18 mouse cellular contexts compared by ENCODE assay signal in the genomic region with DNA sequence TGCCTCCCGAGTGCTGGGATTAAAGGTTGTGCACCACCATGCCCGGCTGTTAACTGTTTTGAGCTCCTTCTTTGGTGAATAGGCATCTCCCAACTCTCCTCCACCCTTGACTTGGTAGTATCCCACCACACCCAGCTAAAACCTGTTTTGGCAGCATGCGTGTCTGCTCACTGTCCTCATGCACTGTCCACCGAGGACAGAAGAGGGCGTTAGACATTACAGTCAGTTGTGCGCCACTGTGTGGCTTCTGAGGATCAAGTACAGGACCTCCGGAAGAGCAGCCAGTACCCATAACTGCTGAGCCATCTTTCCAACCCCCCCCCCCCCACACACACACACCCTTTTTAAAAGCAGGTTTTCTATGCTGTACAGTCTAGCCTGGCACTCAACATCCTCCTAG. TPM values are rescaled to one million over a fixed set of nuclear protein-coding genes. Genes with fewer than 3 reads are reported as not detected.
A peak's percentile ranks its signal among the peaks of the same experiment; 100 is the strongest.
DNase-seq lines count a peak whose midpoint lies in the region; ATAC-seq and TF ChIP-seq lines count a peak whose summit lies in the region.
"Had no signal": no experiment of that assay in that cellular context is flagged by ENCODE, and none has a peak within 500 bp of the region (broad histone marks: within the 10 kb centered on the region; RNA-seq: fewer than 3 reads in every experiment).

No protein-coding gene starts in this region.

- H3K4me3 ChIP-seq in hindbrain, embryonic 10.5 days: peak overlapping the region; percentile 9; the same call in 1 of the 2 replicates
- no peak overlapping the region for H3K4me3 ChIP-seq in hindbrain, embryonic 13.5 days
- H3K4me3 ChIP-seq in liver, adult 2 months (ENCODE audit: insufficient read depth, low read depth, low read length): no peak overlapping the region
- H3K4me3 ChIP-seq: embryonic facial prominence, embryonic 10.5 days; hindbrain, embryonic 12.5 days; left cerebral cortex, adult 2 months; limb, embryonic 13.5 days; midbrain, embryonic 12.5 days had no signal

- peaks cover 46% of the 10 kb centered on the region for H3K4me1 ChIP-seq in hindbrain, embryonic 10.5 days (replicated peaks)
- peaks cover 29% of the 10 kb centered on the region for H3K4me1 ChIP-seq in hindbrain, embryonic 13.5 days (replicated peaks)
- peaks cover 3% of the 10 kb centered on the region; the same call in 1 of the 2 replicates for H3K4me1 ChIP-seq in liver, adult 2 months (ENCODE audit: control insufficient read depth, insufficient read depth, low read length)

- no peaks in the 10 kb centered on the region for H3K9me3 ChIP-seq in hindbrain, embryonic 10.5 days
- H3K9me3 ChIP-seq in hindbrain, embryonic 13.5 days: no peaks in the 10 kb centered on the region
- H3K9me3 ChIP-seq: embryonic facial prominence, embryonic 10.5 days; hindbrain, embryonic 12.5 days; limb, embryonic 13.5 days; midbrain, embryonic 12.5 days had no signal

- TF ChIP-seq CTCF in liver, adult 2 months (IDR thresholded peaks at IDR 0.05; ENCODE audit: low read depth, low read length): peak; percentile 62

- no peak overlapping the region for H3K9ac ChIP-seq in hindbrain, embryonic 13.5 days
- no peak overlapping the region for H3K9ac ChIP-seq in liver, adult 2 months (ENCODE audit: low read depth, low read length)
- H3K9ac ChIP-seq: hindbrain, embryonic 12.5 days; midbrain, embryonic 12.5 days had no signal

- 0 out of 2 replicates have a peak, but pooled peaks cover 2% of the 10 kb centered on the region for H3K36me3 ChIP-seq in hindbrain, embryonic 10.5 days
- H3K36me3 ChIP-seq in hindbrain, embryonic 13.5 days: no peaks in the 10 kb centered on the region; the same call in 1 of the 2 replicates
- no peaks in the 10 kb centered on the region for H3K36me3 ChIP-seq in liver, adult 2 months (ENCODE audit: control insufficient read depth, insufficient read depth, low read length)
- H3K36me3 ChIP-seq: hindbrain, embryonic 12.5 days; midbrain, embryonic 12.5 days had no signal

- ATAC-seq in CD4-positive, CD25-positive, alpha-beta regulatory T cell, adult 4 months: no peak
- no peak for ATAC-seq in hindbrain, embryonic 13.5 days (ENCODE audit: low FRiP score)

- H3K4me2 ChIP-seq in hindbrain, embryonic 13.5 days: no peak overlapping the region
- H3K4me2 ChIP-seq: hindbrain, embryonic 12.5 days; limb, embryonic 13.5 days; midbrain, embryonic 12.5 days had no signal

- peak; percentile 23 for DNase-seq in CD4-positive, CD25-positive, alpha-beta regulatory T cell, adult 2 months (ENCODE audit: low read depth, low spot score)
- no peak for DNase-seq in hindbrain, embryonic 10.5 days (ENCODE audit: low spot score)
- no peak for DNase-seq in liver, adult 2 months (ENCODE audit: extremely low read depth, low read depth, low spot score)
- no peak for DNase-seq in liver
- peak; percentile 73 for DNase-seq in 416B (ENCODE audit: low read depth)
- DNase-seq in frontal cortex, postnatal 25 days (ENCODE audit: low spot score in 2 of 2): no peak
- DNase-seq: lung, postnatal 10 days; thymus, postnatal 25 days had no signal

- WGBS in hindbrain, embryonic 10.5 days: 76% methylated on average over 7 of the region's 7 CpGs
- WGBS in hindbrain, embryonic 13.5 days: 68% methylated on average over 7 of the region's 7 CpGs
- WGBS in liver, adult 2 months: 82% methylated on average over 7 of the region's 7 CpGs

- H3K79me2 ChIP-seq in liver, adult 2 months (ENCODE audit: control insufficient read depth, insufficient read depth, low read length): no peaks in the 10 kb centered on the region

- TF ChIP-seq POLR2A in liver, adult 2 months (IDR thresholded peaks at IDR 0.05; ENCODE audit: extremely low read depth, insufficient read depth, low read length): no peak

- H3K27ac ChIP-seq in hindbrain, embryonic 10.5 days: no peak overlapping the region
- H3K27ac ChIP-seq in hindbrain, embryonic 13.5 days: no peak overlapping the region
- H3K27ac ChIP-seq in liver, adult 2 months (replicated peaks; ENCODE audit: insufficient read depth, low read depth, low read length): peak overlapping the region; percentile 83
- H3K27ac ChIP-seq: embryonic facial prominence, embryonic 10.5 days; hindbrain, embryonic 12.5 days; limb, embryonic 13.5 days; midbrain, embryonic 12.5 days had no signal

- H3K27me3 ChIP-seq in hindbrain, embryonic 10.5 days (ENCODE audit: insufficient read depth, poor library complexity, severe bottlenecking): peaks cover 34% of the 10 kb centered on the region
- peaks cover 32% of the 10 kb centered on the region for H3K27me3 ChIP-seq in hindbrain, embryonic 13.5 days
- peaks cover 3% of the 10 kb centered on the region for H3K27me3 ChIP-seq in liver, adult 2 months (ENCODE audit: control insufficient read depth, insufficient read depth, low read length)

RNA-seq across cellular contexts. Expression of gene Fam229a, which starts 3.7 kb away (rescaled TPM):
- polyA plus RNA-seq in CD4-positive, CD25-positive, alpha-beta regulatory T cell, adult 4 months (2017; shearing (Covaris generic)): not detected
- 0.41 TPM in 1 of 2 replicates, not detected in the other for polyA plus RNA-seq in hindbrain, embryonic 10.5 days (2016; fragmentation: Nextera tagmentation; extraction: Ambion mirVana)
- 0.36 TPM in 1 of 2 replicates, not detected in the other for polyA plus RNA-seq in hindbrain, embryonic 13.5 days (2015; fragmentation: Nextera tagmentation; extraction: Ambion mirVana)
- total RNA-seq in liver, adult 2 months (2014; rRNA removed): not detected in 2 replicates
- polyA plus RNA-seq in liver, adult 2 months (2012; rRNA removed): 0.38 TPM in 1 of 2 replicates, not detected in the other
- total RNA-seq: adrenal gland, postnatal 4 days; ES-E14 had no signal
- polyA plus RNA-seq: embryonic facial prominence, embryonic 10.5 days; hindbrain, embryonic 12.5 days; limb, embryonic 13.5 days; midbrain, embryonic 12.5 days had no signal

RNA-seq across cellular contexts. Expression of gene Tssk3, which starts 3.9 kb away (rescaled TPM):
- not detected for polyA plus RNA-seq in CD4-positive, CD25-positive, alpha-beta regulatory T cell, adult 4 months (2017; shearing (Covaris generic))
- polyA plus RNA-seq in hindbrain, embryonic 10.5 days (2016; fragmentation: Nextera tagmentation; extraction: Ambion mirVana): not detected in 2 replicates
- 0.13 TPM in 1 of 2 replicates, not detected in the other for polyA plus RNA-seq in hindbrain, embryonic 13.5 days (2015; fragmentation: Nextera tagmentation; extraction: Ambion mirVana)
- total RNA-seq in liver, adult 2 months (2014; rRNA removed): not detected in 2 replicates
- not detected in 2 replicates for polyA plus RNA-seq in liver, adult 2 months (2012; rRNA removed)
- total RNA-seq: adrenal gland, postnatal 4 days; ES-E14; left cerebral cortex, adult 2 months had no signal
- polyA plus RNA-seq: embryonic facial prominence, embryonic 10.5 days; hindbrain, embryonic 12.5 days; large intestine, adult 2 months; limb, embryonic 13.5 days; midbrain, embryonic 12.5 days had no signal

RNA-seq across cellular contexts. Expression of gene Marcksl1, which starts 18.7 kb away (rescaled TPM):
- 1 to 10 TPM; 2.3 to 2.6 TPM for polyA plus RNA-seq in CD4-positive, CD25-positive, alpha-beta regulatory T cell, adult 4 months (2017; shearing (Covaris generic))
- 1,645 and 2,027 TPM in 2 replicates for polyA plus RNA-seq in hindbrain, embryonic 10.5 days (2016; fragmentation: Nextera tagmentation; extraction: Ambion mirVana)
- 1,788 and 1,829 TPM in 2 replicates for polyA plus RNA-seq in hindbrain, embryonic 13.5 days (2015; fragmentation: Nextera tagmentation; extraction: Ambion mirVana)
- total RNA-seq in liver, adult 2 months (2014; rRNA removed): 5.3 and 9.9 TPM in 2 replicates
- 7.7 and 11.1 TPM in 2 replicates for polyA plus RNA-seq in liver, adult 2 months (2012; rRNA removed)

RNA-seq across cellular contexts. Expression of gene Bsdc1, which starts 33.3 kb away (rescaled TPM):
- 10 to 100 TPM; 30.8 to 37.9 TPM for polyA plus RNA-seq in CD4-positive, CD25-positive, alpha-beta regulatory T cell, adult 4 months (2017; shearing (Covaris generic))
- 22.2 and 24.8 TPM in 2 replicates for polyA plus RNA-seq in hindbrain, embryonic 10.5 days (2016; fragmentation: Nextera tagmentation; extraction: Ambion mirVana)
- 34.9 and 36.2 TPM in 2 replicates for polyA plus RNA-seq in hindbrain, embryonic 13.5 days (2015; fragmentation: Nextera tagmentation; extraction: Ambion mirVana)
- total RNA-seq in liver, adult 2 months (2014; rRNA removed): 22.1 and 26.6 TPM in 2 replicates
- 14.5 and 19.3 TPM in 2 replicates for polyA plus RNA-seq in liver, adult 2 months (2012; rRNA removed)

RNA-seq across cellular contexts. Expression of gene Hdac1, which starts 47.8 kb away (rescaled TPM):
- polyA plus RNA-seq in CD4-positive, CD25-positive, alpha-beta regulatory T cell, adult 4 months (2017; shearing (Covaris generic)): 100 to 1,000 TPM; 270 to 328 TPM
- 241 and 286 TPM in 2 replicates for polyA plus RNA-seq in hindbrain, embryonic 10.5 days (2016; fragmentation: Nextera tagmentation; extraction: Ambion mirVana)
- 111 and 113 TPM in 2 replicates for polyA plus RNA-seq in hindbrain, embryonic 13.5 days (2015; fragmentation: Nextera tagmentation; extraction: Ambion mirVana)
- 16.8 and 20.5 TPM in 2 replicates for total RNA-seq in liver, adult 2 months (2014; rRNA removed)
- 15.8 and 18.1 TPM in 2 replicates for polyA plus RNA-seq in liver, adult 2 months (2012; rRNA removed)

Comparison
In these comparisons a context has a peak if more than half of its experiments do, and no peak if none do; other contexts are left out.
1. DNase-seq: peak in CD4-positive, CD25-positive, alpha-beta regulatory T cell, adult 2 months (single experiment) and 416B (single experiment); none in hindbrain, embryonic 10.5 days (single experiment), liver, adult 2 months (single experiment), liver (single experiment) and frontal cortex, postnatal 25 days (0 of 2).
2. RNA of gene Marcksl1, which starts 18.7 kb away (polyA plus RNA-seq): 1,645 to 2,027 TPM in hindbrain, embryonic 10.5 days and 1,788 to 1,829 TPM in hindbrain, embryonic 13.5 days; 7.7 to 11.1 TPM in liver, adult 2 months and 2.3 to 2.6 TPM in CD4-positive, CD25-positive, alpha-beta regulatory T cell, adult 4 months; every median in the first group is over 100 times any median in the second.